Mouse (Mus musculus) C2C12 (cell line): ENCODE data around the gene Adam22.

Experiments used
- CEBPB ChIP-seq: IDR thresholded peaks from one replicate; pipeline ENCODE4 v1.6.1; 2011; ENCODE audit warnings: low read depth, mild to moderate bottlenecking, control low read depth, moderate library complexity
- CTCF ChIP-seq: IDR thresholded peaks from one replicate; pipeline ENCODE4 v1.5.1; 2011; ENCODE audit not compliant: control insufficient read depth, insufficient read depth, insufficient read length
- FOSL1 ChIP-seq: IDR thresholded peaks from one replicate; pipeline ENCODE4 v1.8.0; 2011; ENCODE audit warnings: mild to moderate bottlenecking, low read length; ENCODE audit not compliant: poor library complexity, insufficient read depth, severe bottlenecking
- MAX ChIP-seq: IDR thresholded peaks from one replicate; pipeline ENCODE4 v1.6.1; 2011; ENCODE audit warnings: mild to moderate bottlenecking, control low read depth
- MYOD1 ChIP-seq: IDR thresholded peaks from one replicate; pipeline ENCODE4 v1.6.1; 2011; ENCODE audit warnings: low read depth; ENCODE audit not compliant: control insufficient read depth, insufficient read length
- MYOG ChIP-seq: IDR thresholded peaks from one replicate; pipeline ENCODE4 v1.6.1; 2011; ENCODE audit not compliant: control insufficient read depth, insufficient read length; ENCODE audit errors: extremely low read depth

DNA sequence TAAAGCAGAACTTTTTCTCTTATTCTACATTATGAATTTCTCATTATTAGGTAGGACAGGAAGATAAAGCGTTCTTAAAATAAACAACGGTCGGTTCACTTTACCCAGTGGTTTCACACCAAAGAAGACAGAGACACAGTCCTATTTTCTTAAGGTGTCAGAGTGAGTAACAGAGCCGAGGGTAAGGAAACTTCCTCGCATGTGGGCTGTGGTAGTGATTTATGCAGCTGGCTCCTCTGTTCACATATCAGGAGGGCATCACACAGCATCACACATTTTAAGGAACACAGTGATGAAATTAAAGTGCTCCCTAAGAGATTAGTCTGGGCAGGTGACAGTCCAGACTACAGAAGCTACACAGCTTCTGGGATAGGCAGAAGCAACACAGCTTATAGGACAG is 83.8 kb downstream of the Adam22 start:
- TF ChIP-seq MYOG (no peak), CTCF (no peak), MAX (no peak), FOSL1 (no peak), MYOD1 (no peak), CEBPB (no peak)
